Mouse (Mus musculus) ES-CJ7 (cell line): ENCODE measurements around the gene Qtrt2.

ENCODE experiments used
- DNase-seq: peaks from one replicate; pipeline ENCODE4 v3.0.0; 2011; ENCODE audit warnings: low read depth, low spot score

The Qtrt2 gene

DNA sequence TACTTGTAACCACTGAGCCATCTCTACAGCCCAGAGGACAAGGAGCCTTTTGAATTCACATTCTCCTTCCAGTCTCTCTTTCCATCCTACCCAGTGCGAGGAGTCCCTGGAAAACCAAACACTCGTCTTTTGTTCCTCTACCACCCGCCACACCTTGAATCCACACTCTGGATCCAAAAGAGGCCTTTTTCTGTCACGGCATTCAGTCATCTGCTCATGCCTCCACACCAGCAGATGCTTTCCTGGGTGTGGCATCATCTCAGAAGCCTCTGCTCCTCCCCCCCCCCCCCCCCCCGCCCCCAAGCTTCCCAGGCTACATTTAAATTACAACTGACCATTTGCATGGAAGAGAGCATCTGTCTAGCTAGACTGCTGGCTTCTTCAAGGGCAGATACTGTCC is 110.3 kb downstream of the Qtrt2 start:
- peak; percentile 41 for DNase-seq

- DNase-seq, result no peak
These were observed 112.0 kb downstream of the Qtrt2 start for GRCm38 (mm10) chr16:43814644-43815043.
